Mouse (Mus musculus) cerebellum, postnatal 14 days (tissue): ENCODE measurements around the gene Ssna1.

Source experiments
- DNase-seq, 2 experiments: peaks; one replicate each; pipeline ENCODE4 v3.0.0; 2021; ENCODE audit warnings: mixed read lengths in 2 of 2

Ssna1 gene

DNA sequence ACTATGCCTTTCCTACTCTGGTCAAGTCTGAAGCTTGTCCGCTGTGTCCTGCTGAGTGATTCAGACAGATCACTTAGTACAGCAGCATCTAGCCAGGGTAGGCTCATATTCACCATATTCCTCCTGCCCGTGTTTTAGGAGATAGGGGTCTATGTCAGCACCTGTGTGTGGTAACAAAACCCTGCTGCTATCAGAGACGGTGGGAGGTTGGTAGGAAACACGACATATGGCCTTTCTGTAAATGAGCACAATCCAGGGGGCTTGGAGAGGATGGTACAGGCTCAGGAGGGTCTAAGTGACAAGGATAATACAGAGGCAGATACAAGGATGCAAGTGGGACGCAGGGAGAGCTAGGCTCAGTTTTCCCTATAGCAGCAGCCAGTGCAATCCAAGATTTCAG is 42.7 kb downstream of the Ssna1 start:
- DNase-seq: no peak

DNA sequence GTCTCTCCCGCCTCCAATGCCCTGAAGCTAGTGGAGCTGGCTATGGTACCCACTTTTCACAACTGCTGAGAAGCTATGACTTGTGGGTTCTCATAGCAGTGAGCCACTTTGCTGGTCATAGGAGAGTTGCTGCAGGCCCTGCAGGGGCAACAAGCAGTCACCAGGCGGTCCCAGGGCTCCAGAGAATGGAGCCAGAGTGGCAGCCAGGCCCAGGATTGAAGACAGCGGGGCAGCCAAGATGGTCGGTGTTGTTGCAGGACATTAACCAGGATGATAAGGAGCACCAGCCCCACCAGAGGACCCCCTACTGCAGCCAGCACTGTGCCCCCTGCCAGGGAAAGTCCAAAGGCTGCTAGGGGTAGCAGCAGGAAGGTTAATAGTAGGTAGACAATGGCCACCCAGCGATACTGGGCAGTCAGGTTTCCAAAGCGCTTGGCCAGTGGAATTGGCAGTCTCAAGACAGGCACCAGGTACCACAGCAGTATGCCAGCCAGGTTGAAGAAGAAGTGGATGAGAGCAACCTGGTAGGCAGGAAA is 43.2 kb downstream of the Ssna1 start:
- DNase-seq: peak in 1 of 2 experiments; percentile 42

DNA sequence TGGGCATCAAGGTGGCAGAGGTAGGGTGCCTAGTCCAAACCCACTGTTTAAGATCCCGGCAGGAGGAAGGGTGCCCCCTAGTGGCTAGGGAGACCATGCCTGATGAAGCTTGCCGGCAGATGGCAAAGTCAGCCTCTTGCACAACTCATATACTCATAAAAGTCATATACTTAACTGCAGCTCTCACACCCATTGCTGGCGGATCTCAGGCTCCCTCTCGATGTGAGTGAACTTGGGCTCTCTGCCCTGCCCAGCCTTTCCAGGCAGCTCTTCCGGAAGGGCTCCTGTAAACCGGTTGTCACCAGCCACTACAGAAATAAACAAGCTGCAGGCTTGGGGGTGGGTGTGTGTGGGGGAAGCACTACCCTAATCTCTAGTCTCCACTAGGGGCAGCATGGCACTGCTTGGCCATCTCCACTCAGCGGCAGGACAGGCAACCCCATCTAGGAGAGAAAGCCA is 43.8 kb downstream of the Ssna1 start:
- peak; percentile 89 to 92 for DNase-seq

DNA sequence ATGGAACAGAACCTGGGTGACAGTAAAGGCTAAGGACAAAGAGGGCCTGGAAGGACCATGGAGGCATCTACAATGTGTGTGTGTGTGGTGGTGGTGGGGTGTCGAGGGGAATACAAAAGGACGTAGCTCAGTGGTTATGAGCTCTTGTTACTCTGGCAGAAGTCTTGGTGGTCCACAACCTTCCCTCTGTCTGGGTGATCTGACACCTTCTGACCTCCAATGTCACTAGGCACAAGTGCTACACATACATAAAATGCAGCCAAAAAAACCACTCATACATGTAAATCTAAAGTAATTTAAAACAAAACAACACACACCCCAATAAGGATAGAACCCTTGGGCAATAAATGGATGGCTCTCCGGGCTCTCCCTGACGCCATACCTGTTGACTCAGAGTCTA is 44.8 kb downstream of the Ssna1 start:
- no peak for DNase-seq

DNA sequence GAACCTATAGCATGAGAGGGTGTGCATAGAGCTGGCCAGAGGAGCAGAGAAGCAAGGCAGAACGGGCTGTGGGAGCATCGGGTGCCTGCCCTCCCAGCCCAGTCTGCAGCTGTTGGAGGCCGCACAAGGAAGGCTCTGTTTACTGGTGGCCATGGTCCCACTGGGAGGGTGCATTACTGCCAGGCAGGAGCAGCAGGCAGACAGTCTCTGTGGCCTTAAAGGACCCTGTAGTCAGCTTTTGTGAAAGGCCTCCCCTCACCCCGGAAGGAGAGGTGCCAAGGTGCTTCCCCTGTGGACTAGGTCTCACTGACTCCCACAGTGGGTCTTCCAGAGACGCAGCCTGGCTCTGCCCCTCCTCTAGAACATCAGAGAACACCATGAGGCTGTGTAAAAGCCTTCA is 45.4 kb downstream of the Ssna1 start:
- DNase-seq: peak in 1 of 2 experiments; percentile 42

DNA sequence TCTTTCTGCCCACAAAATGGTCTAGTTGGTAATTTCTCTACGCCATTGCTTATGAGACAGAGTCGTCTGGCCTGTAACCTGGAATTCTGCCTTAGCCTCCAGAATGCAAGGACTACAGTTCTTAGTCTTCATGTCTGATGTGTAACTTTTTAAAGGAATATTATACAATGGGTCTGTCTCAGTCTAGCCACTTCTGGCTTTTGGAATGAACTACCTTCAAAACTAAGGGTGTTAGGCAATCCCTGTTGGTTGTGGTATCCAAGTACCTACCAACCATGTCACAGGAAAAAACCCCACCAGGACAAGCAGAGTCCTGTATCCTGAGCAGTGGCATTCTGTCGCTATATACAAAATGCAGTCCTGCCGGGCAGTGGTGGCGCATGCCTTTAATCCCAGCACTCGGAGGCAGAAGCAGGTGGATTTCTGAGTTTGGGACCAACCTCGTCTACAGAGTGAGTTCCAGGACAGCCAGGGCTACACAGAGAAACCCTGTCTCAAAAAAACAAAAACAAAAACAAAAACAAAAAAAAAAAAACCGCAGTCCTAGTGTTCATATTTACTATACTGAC is 46.3 kb downstream of the Ssna1 start:
- DNase-seq: peak in 1 of 2 experiments; percentile 12

DNA sequence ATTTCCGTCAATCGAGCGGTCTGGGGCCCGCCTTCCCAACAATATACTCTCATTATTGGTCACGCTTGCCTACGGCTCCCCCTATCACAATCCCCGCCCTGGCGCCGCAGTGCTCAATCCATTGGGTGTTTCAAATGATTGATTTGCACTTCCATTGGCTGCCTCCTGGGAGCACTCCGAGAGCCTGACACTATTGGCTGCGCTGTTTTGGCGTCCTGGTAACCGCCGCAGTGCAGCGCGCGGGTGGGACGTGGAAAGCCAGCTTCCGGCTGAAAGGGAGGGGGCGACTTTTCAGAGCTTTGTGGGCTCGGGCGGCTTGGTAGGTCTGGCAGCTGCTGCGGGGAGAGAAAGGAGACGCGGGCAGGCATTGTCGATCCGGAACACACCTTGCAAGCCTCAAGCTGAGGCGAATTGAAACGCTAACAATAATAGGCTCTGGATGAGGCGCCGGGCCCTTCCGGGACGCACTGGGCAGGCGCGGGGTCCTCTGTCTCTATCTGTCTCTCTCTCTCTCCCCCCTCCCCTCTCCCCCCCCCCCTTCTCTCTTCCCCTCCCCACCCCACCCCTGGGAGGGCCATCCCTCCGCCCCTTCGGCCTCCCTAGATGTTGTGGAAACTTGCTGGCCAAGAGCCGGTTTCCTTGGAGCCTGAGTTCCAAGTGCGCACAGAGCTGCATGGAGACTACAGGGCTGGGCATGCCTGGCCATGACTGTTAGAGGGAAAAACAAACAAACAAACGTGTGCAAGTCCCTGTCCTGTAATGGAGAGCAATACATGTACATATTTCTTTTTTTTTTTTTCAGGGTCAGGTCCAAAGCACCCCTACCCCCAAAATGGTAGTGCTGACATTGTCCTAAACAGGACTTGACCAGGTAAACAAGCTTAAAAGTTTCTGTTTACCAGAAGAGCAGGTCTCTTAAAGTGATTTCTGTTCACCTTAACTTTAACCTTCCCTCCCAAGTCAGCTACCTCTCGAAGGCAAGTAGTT is 47.2 kb downstream of the Ssna1 start:
- DNase-seq: peak; percentile 97 to 98

DNA sequence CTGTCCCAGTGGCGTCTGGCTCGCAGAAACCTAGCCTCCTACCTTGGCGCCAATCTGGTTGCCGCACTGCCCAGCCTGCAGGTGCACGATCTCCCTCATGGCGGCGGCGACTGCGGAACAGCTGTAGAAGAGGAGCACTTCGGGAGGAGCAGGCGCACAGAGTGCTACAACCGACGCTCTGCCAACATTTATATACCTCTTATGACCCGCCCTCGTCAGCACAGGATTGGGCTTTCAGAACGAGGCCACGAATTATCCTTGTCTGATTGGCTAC is 47.8 kb downstream of the Ssna1 start, which contains the start of gene Tubb4b:
Tubb4b (minus strand) TSS at position 211 of the 274 bp plus-strand sequence.
- DNase-seq: no peak

DNA sequence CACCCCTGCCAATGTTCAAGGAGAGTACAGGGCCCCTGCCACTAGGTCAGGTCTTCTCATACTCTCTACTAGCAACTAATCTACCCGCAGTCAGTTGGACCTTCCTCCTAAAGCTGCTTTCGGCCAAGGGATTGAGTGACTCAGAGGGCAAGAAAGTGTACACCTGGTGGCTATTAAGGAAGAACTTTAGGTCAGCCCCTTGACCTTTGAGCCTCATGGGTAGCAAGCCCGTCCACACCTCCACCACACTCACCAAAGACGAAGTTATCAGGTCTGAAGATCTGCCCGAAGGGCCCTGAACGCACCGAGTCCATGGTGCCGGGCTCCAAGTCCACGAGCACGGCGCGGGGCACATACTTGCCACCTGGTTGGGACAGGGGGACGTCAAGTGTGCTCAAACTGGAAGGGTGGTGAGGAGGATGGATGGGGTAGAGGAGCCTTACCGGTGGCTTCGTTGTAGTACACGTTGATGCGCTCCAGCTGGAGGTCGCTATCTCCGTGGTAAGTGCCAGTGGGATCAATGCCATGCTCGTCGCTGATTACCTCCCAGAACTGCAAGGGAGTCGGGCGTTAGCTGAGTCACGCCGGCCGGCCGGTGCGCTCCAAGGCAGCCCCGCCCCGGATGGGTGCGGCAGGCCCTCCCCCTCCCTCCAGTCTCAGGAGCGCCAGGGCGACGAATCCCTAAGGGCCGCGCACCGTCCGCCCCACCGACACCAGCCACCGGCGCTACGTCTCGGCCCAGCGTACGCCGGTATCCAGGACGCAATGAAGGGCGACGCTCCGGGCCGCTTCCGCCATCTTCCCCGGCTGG is 48.4 kb downstream of the Ssna1 start:
- peak; percentile 73 to 81 for DNase-seq

DNA sequence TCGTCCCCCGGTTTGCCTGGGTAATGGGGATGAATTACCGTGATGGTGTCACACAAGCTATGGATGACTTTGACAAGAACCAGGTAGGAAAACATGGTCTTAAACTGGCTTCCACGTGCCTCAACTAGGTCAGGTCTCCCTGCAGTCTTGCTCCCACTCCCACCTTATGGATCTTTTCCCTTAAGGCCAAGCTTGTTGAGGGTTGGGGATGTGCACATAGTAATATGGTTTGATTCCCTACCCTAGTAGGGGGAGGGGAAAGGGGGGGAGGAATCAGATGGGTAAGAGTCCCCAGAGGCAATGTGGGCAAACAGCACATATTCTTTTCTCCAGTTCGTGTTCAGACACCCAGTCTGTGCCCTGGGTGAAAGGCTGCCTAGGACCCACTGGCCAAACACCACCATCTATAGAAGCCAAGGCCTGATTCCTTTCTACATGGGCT is 50.9 kb downstream of the Ssna1 start:
- DNase-seq: no peak
